Mouse (Mus musculus) lung, postnatal 0 days (tissue): ENCODE results near the gene Cmtm6.

ENCODE experiments used
- CTCF ChIP-seq: IDR thresholded peaks from 2 replicates; pipeline ENCODE4 v1.5.1; 2016; ENCODE audit warnings: antibody characterized with exemption, mild to moderate bottlenecking
- EP300 ChIP-seq: IDR thresholded peaks from 2 replicates; pipeline ENCODE4 v1.6.1; 2016; ENCODE audit warnings: antibody characterized with exemption, mild to moderate bottlenecking, control low read depth

GRCm38 (mm10) chr9:114758272-114758671, 27.4 kb downstream of the Cmtm6 start:
- TF ChIP-seq CTCF: no peak
- TF ChIP-seq EP300: no peak
